Mouse (Mus musculus): ENCODE data around the gene Ctla4.

GRCm38 (mm10) chr1:60960451-60960850 lies 73.7 kb downstream of the Ctla4 start:
- no peak for TF ChIP-seq GATA1 (IDR thresholded peaks at IDR 0.05; ENCODE audit: low read length)
- no peak for TF ChIP-seq TAL1 (IDR thresholded peaks at IDR 0.05; ENCODE audit: low read length)

All from erythroblast, embryonic 14.5 days (primary cell).